Mouse (Mus musculus) CH12.LX (cell line): ENCODE results near the gene Alox12b. TPM values are rescaled to one million over a fixed set of nuclear protein-coding genes. Genes with fewer than 3 reads are reported as not detected.

Source experiments
- DNase-seq: peaks from one replicate; pipeline ENCODE4 v3.0.0-alpha.2; 2013; ENCODE audit errors: extremely low read depth
- H3K27ac ChIP-seq: 2 replicates; pipeline ENCODE4 v1.5.1; 2012; ENCODE audit warnings: low read depth, mild to moderate bottlenecking, control low read depth, moderate library complexity; ENCODE audit not compliant: insufficient read depth
- H3K27me3 ChIP-seq: replicated peaks from 2 replicates; pipeline ENCODE3; 2012; ENCODE audit warnings: inconsistent platforms
- H3K36me3 ChIP-seq, 2 experiments: replicated peaks in 1 of 2; 2 replicates each; pipeline versions ENCODE3 to v1.6.1; 2012; ENCODE audit warnings: inconsistent platforms in 1 of 2, low read length in 1 of 2, mild to moderate bottlenecking in 1 of 2, mixed read lengths in 1 of 2, moderate library complexity in 1 of 2; ENCODE audit not compliant: control insufficient read depth in 1 of 2, insufficient read depth in 1 of 2
- H3K4me1 ChIP-seq, 2 experiments: 2 replicates each; pipeline ENCODE4 v1.6.1; 2012; ENCODE audit warnings: inconsistent platforms in 1 of 2, moderate library complexity in 1 of 2; ENCODE audit not compliant: insufficient read depth in 2 of 2, control insufficient read depth in 1 of 2
- H3K4me2 ChIP-seq: 2 replicates; pipeline ENCODE4 v1.6.1; 2012; ENCODE audit warnings: low read depth, mild to moderate bottlenecking, control low read depth; ENCODE audit not compliant: poor library complexity, insufficient read depth, severe bottlenecking
- H3K4me3 ChIP-seq, 3 experiments: fragments of 150-350 bp in 1 of 3; sonication (generic) in 1 of 3; replicated peaks in 1 of 3; 2 replicates each; pipeline versions ENCODE3 to v1.5.1; 2011 to 2012; ENCODE audit warnings: low read depth in 2 of 3, low read length in 2 of 3, mild to moderate bottlenecking in 2 of 3, moderate library complexity in 2 of 3, control low read depth in 1 of 3, improper control_type of control experiment in 1 of 3, inconsistent platforms in 1 of 3, mixed read lengths in 1 of 3; ENCODE audit not compliant: poor library complexity in 1 of 3
- H3K79me2 ChIP-seq: replicated peaks from 2 replicates; pipeline ENCODE4 v1.6.1; 2012; ENCODE audit warnings: mild to moderate bottlenecking, moderate library complexity; ENCODE audit not compliant: control insufficient read depth, poor library complexity, insufficient read depth, severe bottlenecking; ENCODE audit errors: extremely low read depth
- H3K9ac ChIP-seq: 2 replicates; pipeline ENCODE4 v1.6.1; 2012; ENCODE audit warnings: low read depth, mild to moderate bottlenecking, control low read depth, moderate library complexity; ENCODE audit not compliant: insufficient read depth
- H3K9me3 ChIP-seq: replicated peaks from 2 replicates; pipeline ENCODE3; 2012; ENCODE audit warnings: low read length, inconsistent platforms, mixed read lengths
- BHLHE40 ChIP-seq: IDR thresholded peaks from 2 replicates; pipeline ENCODE4 v1.6.1; 2011; ENCODE audit warnings: mild to moderate bottlenecking, low read depth, low read length, improper control_type of control experiment
- CHD1 ChIP-seq: IDR thresholded peaks from 2 replicates; pipeline ENCODE4 v1.6.1; 2012; ENCODE audit warnings: low read depth, low read length, improper control_type of control experiment, inconsistent platforms
- CHD2 ChIP-seq: IDR thresholded peaks from 2 replicates; pipeline ENCODE4 v1.6.1; 2011; ENCODE audit warnings: low read length, improper control_type of control experiment
- CTCF ChIP-seq, 2 experiments: IDR thresholded peaks in 1 of 2; conservative IDR thresholded peaks in 1 of 2; 2 replicates each; pipeline ENCODE4 v1.5.1; 2011 to 2012; ENCODE audit warnings: low read depth in 2 of 2, low read length in 2 of 2, improper control_type of control experiment in 1 of 2, inconsistent platforms in 1 of 2, mild to moderate bottlenecking in 1 of 2, moderate library complexity in 1 of 2
- E2F4 ChIP-seq: IDR thresholded peaks from 2 replicates; pipeline ENCODE4 v1.6.1; 2011; ENCODE audit warnings: low read depth, low read length, improper control_type of control experiment; ENCODE audit not compliant: insufficient replicate concordance
- ELF1 ChIP-seq: IDR thresholded peaks from 2 replicates; pipeline ENCODE4 v1.6.1; 2014; ENCODE audit warnings: low read depth, mild to moderate bottlenecking, inconsistent platforms, low read length, improper control_type of control experiment
- GABPA ChIP-seq: IDR thresholded peaks from 2 replicates; pipeline ENCODE4 v1.6.1; 2012; ENCODE audit warnings: low read depth, low read length, improper control_type of control experiment, inconsistent platforms; ENCODE audit not compliant: insufficient replicate concordance
- HCFC1 ChIP-seq: IDR thresholded peaks from 2 replicates; pipeline ENCODE4 v1.6.1; 2012; ENCODE audit warnings: low read depth, mild to moderate bottlenecking, inconsistent platforms, low read length, improper control_type of control experiment
- IRF4 ChIP-seq: IDR thresholded peaks from 2 replicates; pipeline ENCODE4 v1.6.1; 2014; ENCODE audit warnings: low read depth, mild to moderate bottlenecking, inconsistent platforms, low read length, improper control_type of control experiment
- JUN ChIP-seq: IDR thresholded peaks from 2 replicates; pipeline ENCODE4 v1.6.1; 2011; ENCODE audit warnings: low read depth, mild to moderate bottlenecking, low read length, improper control_type of control experiment, moderate library complexity; ENCODE audit not compliant: insufficient read depth
- JUND ChIP-seq: conservative IDR thresholded peaks from 2 replicates; pipeline ENCODE4 v1.6.1; 2011; ENCODE audit warnings: low read depth, low read length, improper control_type of control experiment
- KAT2A ChIP-seq: IDR thresholded peaks from 2 replicates; pipeline ENCODE4 v1.6.1; 2012; ENCODE audit warnings: low read length, improper control_type of control experiment, inconsistent platforms; ENCODE audit not compliant: insufficient replicate concordance
- MAX ChIP-seq: IDR thresholded peaks from 2 replicates; pipeline ENCODE4 v1.6.1; 2011; ENCODE audit warnings: low read length, improper control_type of control experiment
- MAZ ChIP-seq: IDR thresholded peaks from 2 replicates; pipeline ENCODE4 v1.6.1; 2012; ENCODE audit warnings: low read depth, mild to moderate bottlenecking, inconsistent platforms, low read length, improper control_type of control experiment, moderate library complexity
- MEF2A ChIP-seq: IDR thresholded peaks from 2 replicates; pipeline ENCODE4 v1.6.1; 2014; ENCODE audit warnings: low read depth, mild to moderate bottlenecking, inconsistent platforms, low read length, improper control_type of control experiment, borderline replicate concordance
- NRF1 ChIP-seq: IDR thresholded peaks from 2 replicates; pipeline ENCODE4 v1.6.1; 2014; ENCODE audit warnings: low read depth, mild to moderate bottlenecking, inconsistent platforms, low read length, improper control_type of control experiment, moderate library complexity
- PAX5 ChIP-seq: IDR thresholded peaks from 2 replicates; pipeline ENCODE4 v1.6.1; 2012; ENCODE audit warnings: low read length, inconsistent platforms, mixed read lengths
- POLR2AphosphoS2 ChIP-seq: IDR thresholded peaks from 2 replicates; pipeline ENCODE4 v1.6.1; 2011; ENCODE audit warnings: low read depth, low read length, improper control_type of control experiment
- RCOR1 ChIP-seq: conservative IDR thresholded peaks from 2 replicates; pipeline ENCODE4 v1.6.1; 2012; ENCODE audit warnings: low read depth, mild to moderate bottlenecking, inconsistent platforms, low read length, improper control_type of control experiment
- SMC3 ChIP-seq: IDR thresholded peaks from 2 replicates; pipeline ENCODE4 v1.6.1; 2011; ENCODE audit warnings: low read depth, low read length, improper control_type of control experiment
- TBP ChIP-seq: conservative IDR thresholded peaks from 2 replicates; pipeline ENCODE4 v1.6.1; 2011; ENCODE audit warnings: low read depth, low read length, improper control_type of control experiment
- UBTF ChIP-seq: IDR thresholded peaks from 2 replicates; pipeline ENCODE4 v1.6.1; 2012; ENCODE audit warnings: low read depth, mild to moderate bottlenecking, inconsistent platforms, low read length, improper control_type of control experiment, moderate library complexity
- USF1 ChIP-seq: IDR thresholded peaks from 2 replicates; pipeline ENCODE4 v1.6.1; 2014; ENCODE audit warnings: low read depth, mild to moderate bottlenecking, inconsistent platforms, low read length, improper control_type of control experiment
- USF2 ChIP-seq: conservative IDR thresholded peaks from 2 replicates; pipeline ENCODE4 v1.6.1; 2011; ENCODE audit warnings: low read depth, low read length, improper control_type of control experiment
- ZC3H11A ChIP-seq: IDR thresholded peaks from 2 replicates; pipeline ENCODE4 v1.6.1; 2012; ENCODE audit warnings: low read depth, mild to moderate bottlenecking, inconsistent platforms, low read length, improper control_type of control experiment
- ZKSCAN1 ChIP-seq: IDR thresholded peaks from 2 replicates; pipeline ENCODE4 v1.6.1; 2012; ENCODE audit warnings: low read depth, inconsistent platforms, low read length, improper control_type of control experiment, borderline replicate concordance
- dilution Hi-C: fragments of 300-500 bp; cut with MboI; formaldehyde crosslinking; loops from 2 replicates; pipeline ENCODE4 v1.14.3; 2020; ENCODE audit warnings: low sequenced_read_pairs; ENCODE audit not compliant: extremely low pct_unique_long_range_greater_than_20kb, extremely low pct_ligation_motif_present
- in situ Hi-C: fragments of 300-500 bp; cut with MboI; formaldehyde crosslinking; loops from 3 replicates; pipeline ENCODE4 v1.14.3; 2019; ENCODE audit warnings: low sequenced_read_pairs, low pct_ligation_motif_present, low pct_unique_long_range_greater_than_20kb, mixed read lengths
- polyA plus RNA-seq: library from polyadenylated mRNA; unstranded; fragments of >175 nt; gene quantifications from 2 replicates; pipeline ENCODE4 v1.2.1, GENCODE M21; 2012; ENCODE audit warnings: low read depth; ENCODE audit not compliant: insufficient read length
- total RNA-seq, 2 experiments: library from RNA; depleted of rRNA; stranded (reverse); fragments of 300-350 nt in 1 of 2; fragments of >200 nt in 1 of 2; gene quantifications; 2 replicates each; pipeline ENCODE4 v1.2.3; 2012 to 2014

Gene Alox12b
- total and polyA plus RNA-seq, 3 experiments, result not detected

GRCm38 (mm10) chr11:69211431-69211830, 54.6 kb downstream of the Alox12b start:
- H3K79me2 ChIP-seq, result no peaks in the 10 kb centered on the region
- no peak overlapping the region for H3K9ac ChIP-seq
- peaks cover 89% of the 10 kb centered on the region for H3K27me3 ChIP-seq
- dilution Hi-C loops (no loop called here), in situ Hi-C loops (no loop called here)
- no peak overlapping the region for H3K27ac ChIP-seq
- no peaks in the 10 kb centered on the region for H3K36me3 ChIP-seq
- H3K4me1 ChIP-seq, result no peaks in the 10 kb centered on the region
- TF ChIP-seq USF2 (no peak), E2F4 (no peak), MAX (no peak), SMC3 (no peak), PAX5 (no peak), RCOR1 (no peak), CHD2 (no peak), HCFC1 (no peak), CTCF (conservative IDR thresholded peaks at IDR 0.05 in 1 of 2, IDR thresholded peaks at IDR 0.05 in 1 of 2; ENCODE audit: low read depth in 2 of 2, low read length in 2 of 2) (no peak), TBP (no peak), JUND (no peak), ELF1 (no peak), MAZ (no peak), ZKSCAN1 (no peak), MEF2A (no peak), JUN (no peak), ZC3H11A (no peak), POLR2AphosphoS2 (no peak), NRF1 (no peak), GABPA (no peak)
- no peak for DNase-seq
- H3K4me3 ChIP-seq, result no peak overlapping the region
- H3K4me2 ChIP-seq, result no peak overlapping the region
- H3K9me3 ChIP-seq, result no peaks in the 10 kb centered on the region

DNA sequence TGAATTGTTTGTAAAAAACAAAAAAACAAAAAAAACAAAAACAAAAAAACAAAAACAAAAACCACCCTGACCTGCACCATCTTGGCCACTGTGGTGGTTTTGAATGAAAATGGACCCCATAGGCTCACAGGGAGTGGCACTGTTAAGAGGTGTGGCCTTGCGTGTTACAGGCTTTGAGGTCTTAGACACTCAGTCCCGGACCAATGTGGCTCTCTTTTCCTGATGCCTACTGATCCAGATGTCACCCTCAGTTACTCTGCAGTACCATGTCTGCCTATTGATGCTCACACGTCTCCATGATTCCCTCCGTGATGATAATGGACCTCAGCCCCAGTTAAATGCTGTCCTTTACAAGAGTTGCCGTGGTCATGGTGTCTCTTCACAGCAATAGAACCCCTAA, 60.6 kb downstream of the Alox12b start:
- H3K79me2 ChIP-seq, result no peaks in the 10 kb centered on the region
- in situ Hi-C loops, result no loop called here
- no peak overlapping the region for H3K9ac ChIP-seq
- H3K4me1 ChIP-seq, result no peaks in the 10 kb centered on the region
- H3K9me3 ChIP-seq, result no peaks in the 10 kb centered on the region
- H3K27me3 ChIP-seq, result peaks cover 76% of the 10 kb centered on the region
- TF ChIP-seq IRF4 (no peak), PAX5 (no peak), KAT2A (no peak), USF1 (no peak), ZKSCAN1 (no peak), TBP (no peak), CHD1 (no peak), BHLHE40 (no peak), UBTF (no peak), MAZ (no peak), MEF2A (no peak), JUN (no peak), E2F4 (no peak)
- H3K36me3 ChIP-seq, result no peaks in the 10 kb centered on the region
- dilution Hi-C loops, result no loop called here
- no peak for DNase-seq
- no peak overlapping the region for H3K4me2 ChIP-seq
- H3K27ac ChIP-seq, result no peak overlapping the region
- H3K4me3 ChIP-seq, result no peak overlapping the region
